Mouse (Mus musculus) spleen, adult 2 months (tissue): ENCODE data around the gene Gadd45g.

Source experiments
- CTCF ChIP-seq: fragments of 200-500 bp; IDR thresholded peaks from 2 replicates; pipeline ENCODE4 v1.5.1; 2011; ENCODE audit warnings: mild to moderate bottlenecking, inconsistent platforms; ENCODE audit not compliant: insufficient read depth, insufficient read length, insufficient replicate concordance; ENCODE audit errors: extremely low read depth
- POLR2A ChIP-seq: fragments of 200-500 bp; IDR thresholded peaks from 2 replicates; pipeline ENCODE4 v1.6.1; 2011; ENCODE audit warnings: low read depth, low read length, inconsistent platforms

DNA sequence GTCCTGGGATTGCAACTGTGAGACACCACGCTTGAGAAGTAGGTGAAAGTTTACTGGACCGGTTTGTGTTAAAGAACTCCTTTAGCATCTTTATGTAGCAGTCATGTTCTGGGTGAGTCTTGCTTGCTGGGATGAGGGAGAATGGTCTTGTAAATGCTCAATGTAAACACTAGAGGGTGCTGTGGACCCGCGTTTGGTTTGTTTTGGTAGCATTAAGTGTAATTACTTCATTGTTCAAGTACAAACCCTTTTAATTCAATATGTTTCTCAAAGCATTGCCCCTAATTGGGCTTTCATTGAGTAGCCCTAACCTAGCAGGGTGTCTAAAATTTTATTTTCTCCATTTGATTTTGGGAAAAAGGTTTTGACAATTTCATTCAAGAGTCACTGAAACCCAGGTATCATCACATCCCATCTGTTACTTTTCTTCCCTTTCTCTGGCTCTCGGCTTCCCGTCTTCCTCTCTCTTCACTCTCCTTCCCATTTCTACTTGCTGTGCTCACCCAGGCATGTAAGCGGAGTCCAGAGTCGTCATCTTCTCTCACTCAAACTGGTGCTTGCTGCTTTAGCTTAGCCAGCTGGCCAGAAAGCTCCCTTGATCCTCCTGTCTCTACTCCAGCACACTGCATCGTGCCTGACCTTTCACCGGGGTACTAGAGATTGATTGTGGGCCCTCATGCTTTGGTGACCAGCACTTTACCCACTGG, 15.6 kb upstream of the Gadd45g start:
- TF ChIP-seq CTCF, result peak; percentile 16; the same call in 1 of the 2 replicates
- TF ChIP-seq POLR2A, result no peak
